Mouse (Mus musculus): Measurements from ENCODE around the gene Bloc1s1.

GRCm38 (mm10) chr10:128870341-128870740 lies 53.5 kb downstream of the Bloc1s1 start:
- no peak for TF ChIP-seq CTCF (IDR thresholded peaks at IDR 0.05; ENCODE audit: borderline replicate concordance, extremely low read depth, insufficient read depth, insufficient read length)
- no peak for TF ChIP-seq POLR2A (IDR thresholded peaks at IDR 0.05; ENCODE audit: borderline replicate concordance, extremely low read depth, insufficient read depth, insufficient read length, poor library complexity, severe bottlenecking)

Data from brain, embryonic 14.5 days (tissue).